Mouse (Mus musculus) forebrain, embryonic 12.5 days (tissue): ENCODE measurements around the gene Creb1. TPM values are rescaled to one million over a fixed set of nuclear protein-coding genes. Genes with fewer than 3 reads are reported as not detected.
"Not testable (repeated sequence)": the region's sequence is repeated elsewhere in the genome, so short reads cannot be mapped to it uniquely, and the experiment has no call there.

Experiments
- ATAC-seq: fragments of 200-750 bp; cut with Nextera tagmentation; 2 replicates; pipeline ENCODE4 v1.8.0; 2017; ENCODE audit warnings: moderate TSS enrichment; ENCODE audit not compliant: low FRiP score
- H3K27ac ChIP-seq: fragments of 300-500 bp; sonication (generic); 2 replicates; pipeline ENCODE4 v1.5.1; 2016; ENCODE audit warnings: mild to moderate bottlenecking
- H3K27me3 ChIP-seq: fragments of 300-500 bp; sonication (generic); 2 replicates; pipeline ENCODE4 v1.6.1; 2016; ENCODE audit warnings: mild to moderate bottlenecking
- H3K36me3 ChIP-seq: fragments of 300-500 bp; sonication (generic); replicated peaks from 2 replicates; pipeline ENCODE4 v1.6.1; 2016; ENCODE audit warnings: mild to moderate bottlenecking
- H3K4me1 ChIP-seq: fragments of 300-500 bp; sonication (generic); 2 replicates; pipeline ENCODE4 v1.6.1; 2016
- H3K4me2 ChIP-seq: fragments of 300-500 bp; sonication (generic); 2 replicates; pipeline ENCODE4 v1.6.1; 2016; ENCODE audit warnings: mild to moderate bottlenecking, moderate library complexity
- H3K4me3 ChIP-seq: fragments of 300-500 bp; sonication (generic); replicated peaks from 2 replicates; pipeline ENCODE4 v1.5.1; 2016; ENCODE audit warnings: mild to moderate bottlenecking
- H3K9ac ChIP-seq: fragments of 300-500 bp; sonication (generic); 2 replicates; pipeline ENCODE4 v1.6.1; 2016; ENCODE audit warnings: mild to moderate bottlenecking
- H3K9me3 ChIP-seq: fragments of 300-500 bp; sonication (generic); 2 replicates; pipeline ENCODE4 v1.6.1; 2016
- WGBS: fragments of 180-500 bp; shearing (Covaris S2); methylation state at CpG from one replicate; pipeline ENCODE4 v1.1.7; 2016; 5-methylcytosine and 5-hydroxymethylcytosine counted together
- polyA plus RNA-seq: library from polyadenylated mRNA; unstranded; fragments of >200 nt; fragmentation: Nextera tagmentation; extraction: Ambion mirVana; gene quantifications from 2 replicates; pipeline ENCODE4 v1.2.1, GENCODE M21; 2016

Creb1 gene
- polyA plus RNA-seq, 1 experiment from 2014 or later: 66.1 TPM

DNA sequence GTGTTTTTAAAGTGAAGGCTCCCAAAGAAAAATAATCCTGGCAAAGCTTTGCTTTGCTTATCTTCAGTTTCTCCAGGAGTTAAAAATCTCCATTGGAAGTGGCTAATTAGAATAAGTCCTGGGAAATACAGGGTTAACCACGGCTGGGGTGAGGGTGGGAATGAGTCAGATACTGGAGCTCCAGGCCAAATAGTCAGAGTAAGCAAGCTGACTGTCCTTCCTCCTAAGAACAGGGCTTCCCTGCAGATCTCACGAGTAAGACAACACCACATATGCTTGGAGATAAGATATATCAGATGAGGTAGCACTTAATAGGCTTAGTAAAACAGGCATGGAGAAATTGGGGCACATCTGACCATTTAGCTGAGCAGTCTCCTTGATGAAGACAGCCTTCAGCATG is 19.5 kb downstream of the Creb1 start:
- Histone ChIP-seq H3K27ac (no peak overlapping the region), H3K4me2 (no peak overlapping the region), H3K36me3 (peaks cover 13% of the 10 kb centered on the region), H3K27me3 (no peaks in the 10 kb centered on the region), H3K4me3 (no peak overlapping the region), H3K4me1 (no peaks in the 10 kb centered on the region), H3K9me3 (no peaks in the 10 kb centered on the region), H3K9ac (no peak overlapping the region)
- WGBS: 61% methylated on average over 2 of the region's 2 CpGs
- ATAC-seq: no peak

DNA sequence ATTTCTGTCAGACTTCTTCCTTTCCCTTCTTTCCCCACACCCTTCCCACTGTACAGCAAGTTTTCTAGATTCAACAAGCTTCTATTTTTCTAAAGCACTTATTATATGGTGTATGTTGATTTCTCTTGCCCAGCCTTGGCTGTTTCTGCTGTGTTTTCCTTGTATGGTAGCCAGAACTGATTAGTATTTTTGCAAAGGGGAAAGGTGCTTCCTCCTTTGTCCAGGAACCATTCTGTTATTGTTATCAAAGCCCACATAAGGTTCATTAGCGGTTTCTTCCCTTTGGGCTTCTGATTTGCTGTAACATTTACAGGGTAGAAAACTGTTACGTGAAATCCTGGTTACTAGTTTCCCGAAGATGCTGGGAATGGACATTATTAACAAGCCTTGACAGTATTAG is 27.7 kb downstream of the Creb1 start:
- no peak overlapping the region for H3K9ac ChIP-seq
- no peaks in the 10 kb centered on the region for H3K27me3 ChIP-seq
- WGBS: 95% methylated on average over 3 of the region's 3 CpGs
- no peak for ATAC-seq
- no peak overlapping the region for H3K27ac ChIP-seq
- H3K4me2 ChIP-seq: no peak overlapping the region
- no peaks in the 10 kb centered on the region for H3K9me3 ChIP-seq
- no peak overlapping the region for H3K4me3 ChIP-seq
- H3K4me1 ChIP-seq: no peaks in the 10 kb centered on the region
- peaks cover 24% of the 10 kb centered on the region for H3K36me3 ChIP-seq

DNA sequence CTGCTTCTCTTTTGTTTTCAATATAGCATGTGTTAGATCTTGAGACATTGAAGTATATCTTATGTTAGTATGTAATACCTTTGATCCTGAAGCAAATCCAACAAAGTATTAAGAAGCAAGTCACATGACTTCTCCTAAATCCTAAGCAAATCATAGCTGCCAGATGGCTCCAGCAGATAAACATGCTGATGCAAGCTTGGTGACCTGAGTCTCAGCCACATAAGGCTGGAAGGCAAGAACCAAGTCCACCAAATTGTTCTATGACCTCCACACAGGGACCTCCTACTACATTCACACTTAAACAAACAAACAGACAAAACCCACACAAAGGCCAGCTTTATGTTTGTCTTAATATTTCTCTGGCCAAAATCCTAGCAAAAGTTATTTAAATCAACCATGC is 35.8 kb downstream of the Creb1 start:
- Histone ChIP-seq H3K27ac (no peak overlapping the region), H3K9me3 (no peaks in the 10 kb centered on the region), H3K27me3 (no peaks in the 10 kb centered on the region), H3K36me3 (peaks cover 28% of the 10 kb centered on the region), H3K9ac (no peak overlapping the region), H3K4me2 (no peak overlapping the region), H3K4me1 (no peaks in the 10 kb centered on the region), H3K4me3 (no peak overlapping the region)
- ATAC-seq: no peak

DNA sequence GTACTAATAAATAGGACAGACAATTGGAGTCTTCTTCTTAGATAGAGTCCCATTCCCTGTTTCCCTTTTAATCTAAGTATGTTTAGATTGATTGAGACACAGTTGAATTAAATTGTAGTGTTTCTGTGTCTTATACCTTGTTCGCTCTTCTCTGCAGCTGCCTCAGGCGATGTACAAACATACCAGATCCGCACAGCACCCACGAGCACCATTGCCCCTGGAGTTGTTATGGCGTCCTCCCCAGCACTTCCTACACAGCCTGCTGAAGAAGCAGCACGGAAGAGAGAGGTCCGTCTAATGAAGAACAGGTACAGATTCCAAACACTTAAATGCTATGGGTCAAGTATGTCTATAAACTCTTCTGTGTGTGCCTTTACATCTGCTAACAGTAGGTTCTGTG is 43.6 kb downstream of the Creb1 start:
- no peak for ATAC-seq
- no peak overlapping the region for H3K9ac ChIP-seq
- H3K36me3 ChIP-seq: peaks cover 45% of the 10 kb centered on the region
- H3K27me3 ChIP-seq: no peaks in the 10 kb centered on the region
- WGBS: 88% methylated on average over 7 of the region's 7 CpGs
- no peaks in the 10 kb centered on the region for H3K9me3 ChIP-seq
- H3K4me2 ChIP-seq: no peak overlapping the region
- H3K4me1 ChIP-seq: no peaks in the 10 kb centered on the region
- no peak overlapping the region for H3K27ac ChIP-seq
- no peak overlapping the region for H3K4me3 ChIP-seq

DNA sequence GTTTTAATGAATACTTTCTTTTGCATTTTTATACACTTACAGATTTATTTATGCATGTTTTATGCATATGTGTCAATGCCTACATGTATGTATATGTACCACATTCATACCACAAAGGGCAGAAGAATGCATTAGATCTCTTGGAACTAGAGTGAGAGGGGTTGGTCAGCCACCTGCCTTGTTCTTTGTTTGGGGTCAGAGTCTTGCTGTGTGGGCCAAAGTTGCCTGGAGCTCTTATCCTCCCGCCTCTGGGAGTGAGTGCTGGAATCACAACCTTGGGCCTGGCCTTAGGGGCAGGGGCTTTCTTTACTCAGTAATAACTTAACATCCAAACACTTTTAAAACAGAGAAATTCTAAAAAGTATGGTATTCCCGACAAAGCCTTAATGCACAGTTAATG is 44.3 kb downstream of the Creb1 start:
- Histone ChIP-seq H3K27ac (no peak overlapping the region), H3K27me3 (no peaks in the 10 kb centered on the region), H3K9me3 (no peaks in the 10 kb centered on the region), H3K4me3 (no peak overlapping the region), H3K36me3 (peaks cover 50% of the 10 kb centered on the region), H3K4me2 (no peak overlapping the region), H3K4me1 (no peaks in the 10 kb centered on the region), H3K9ac (no peak overlapping the region)
- ATAC-seq: no peak
- WGBS: 63% methylated on average over 2 of the region's 2 CpGs

DNA sequence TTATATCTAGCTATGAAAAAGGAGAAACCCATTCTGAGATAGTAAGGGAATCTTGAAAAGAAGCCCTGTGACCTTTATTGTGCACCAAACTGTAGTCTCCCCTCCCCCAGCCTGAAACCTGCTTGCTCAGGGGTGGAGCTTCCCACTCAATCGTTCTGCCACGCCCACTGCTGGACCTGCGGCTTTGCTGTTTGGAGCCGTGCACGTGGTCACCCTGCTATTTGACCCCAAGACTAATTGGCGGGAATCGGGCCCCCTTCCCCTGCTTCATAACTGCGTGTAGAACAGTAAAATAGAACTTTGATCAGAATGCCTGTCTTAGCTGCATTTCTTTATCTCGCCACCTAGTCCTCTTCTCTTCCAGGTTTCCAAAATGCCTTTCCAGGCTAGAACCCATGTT is 45.5 kb downstream of the Creb1 start:
- peaks cover 58% of the 10 kb centered on the region for H3K36me3 ChIP-seq
- not testable (repeated sequence) for H3K9me3 ChIP-seq, ATAC-seq, H3K9ac ChIP-seq, H3K27me3 ChIP-seq, H3K27ac ChIP-seq, H3K4me3 ChIP-seq, H3K4me2 ChIP-seq, H3K4me1 ChIP-seq
- 47% methylated on average over 9 of the region's 9 CpGs for WGBS

DNA sequence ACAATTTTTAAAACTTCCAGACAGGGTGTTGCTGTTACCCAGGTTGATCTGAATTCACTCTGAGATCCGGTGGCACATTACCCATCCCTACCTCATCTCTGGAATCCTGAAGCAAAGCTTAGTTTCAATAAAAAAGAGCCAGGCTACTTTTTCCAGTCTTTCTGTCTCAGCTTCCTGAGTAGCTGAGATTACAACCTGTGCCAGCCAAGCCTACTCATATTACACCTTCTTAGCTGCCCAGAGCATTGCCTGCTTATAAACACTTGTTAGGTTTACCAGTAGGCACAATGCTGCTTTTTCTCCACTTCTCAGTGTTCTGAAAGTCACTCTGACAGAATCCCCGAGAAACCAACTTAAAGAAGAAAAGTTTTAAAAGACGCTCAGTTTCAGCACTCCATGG is 46.4 kb downstream of the Creb1 start:
- WGBS: 89% methylated on average over 3 of the region's 3 CpGs
- H3K4me3 ChIP-seq: no peak overlapping the region
- no peaks in the 10 kb centered on the region for H3K9me3 ChIP-seq
- ATAC-seq: no peak
- no peak overlapping the region for H3K27ac ChIP-seq
- H3K36me3 ChIP-seq: peaks cover 58% of the 10 kb centered on the region
- H3K4me2 ChIP-seq: no peak overlapping the region
- H3K27me3 ChIP-seq: no peaks in the 10 kb centered on the region
- no peak overlapping the region for H3K9ac ChIP-seq
- H3K4me1 ChIP-seq: no peaks in the 10 kb centered on the region

DNA sequence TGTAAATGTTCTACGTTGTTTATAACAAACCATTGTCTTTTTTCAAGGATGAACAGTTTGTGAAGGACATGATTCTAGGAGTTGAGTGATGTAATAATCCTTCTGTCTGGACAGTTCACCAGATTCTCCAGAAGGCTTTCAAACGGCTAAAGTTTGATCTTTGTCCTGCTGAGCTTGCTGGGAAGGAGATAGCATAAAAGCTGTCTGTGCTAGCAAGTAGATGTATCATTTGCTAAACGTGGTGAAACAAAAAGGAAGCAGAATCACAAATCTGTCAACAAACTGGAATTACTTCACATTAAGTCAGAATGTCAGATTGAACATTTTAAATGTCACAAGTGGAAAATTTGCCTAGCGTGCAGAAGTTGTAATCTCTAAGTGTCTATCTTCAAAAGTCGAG is 66.5 kb downstream of the Creb1 start:
- Histone ChIP-seq H3K4me1 (no peaks in the 10 kb centered on the region), H3K4me3 (no peak overlapping the region), H3K36me3 (peaks cover 26% of the 10 kb centered on the region), H3K27ac (no peak overlapping the region), H3K27me3 (no peaks in the 10 kb centered on the region), H3K9me3 (no peaks in the 10 kb centered on the region), H3K4me2 (no peak overlapping the region), H3K9ac (no peak overlapping the region)
- no peak for ATAC-seq
- 71% methylated on average over 5 of the region's 5 CpGs for WGBS

DNA sequence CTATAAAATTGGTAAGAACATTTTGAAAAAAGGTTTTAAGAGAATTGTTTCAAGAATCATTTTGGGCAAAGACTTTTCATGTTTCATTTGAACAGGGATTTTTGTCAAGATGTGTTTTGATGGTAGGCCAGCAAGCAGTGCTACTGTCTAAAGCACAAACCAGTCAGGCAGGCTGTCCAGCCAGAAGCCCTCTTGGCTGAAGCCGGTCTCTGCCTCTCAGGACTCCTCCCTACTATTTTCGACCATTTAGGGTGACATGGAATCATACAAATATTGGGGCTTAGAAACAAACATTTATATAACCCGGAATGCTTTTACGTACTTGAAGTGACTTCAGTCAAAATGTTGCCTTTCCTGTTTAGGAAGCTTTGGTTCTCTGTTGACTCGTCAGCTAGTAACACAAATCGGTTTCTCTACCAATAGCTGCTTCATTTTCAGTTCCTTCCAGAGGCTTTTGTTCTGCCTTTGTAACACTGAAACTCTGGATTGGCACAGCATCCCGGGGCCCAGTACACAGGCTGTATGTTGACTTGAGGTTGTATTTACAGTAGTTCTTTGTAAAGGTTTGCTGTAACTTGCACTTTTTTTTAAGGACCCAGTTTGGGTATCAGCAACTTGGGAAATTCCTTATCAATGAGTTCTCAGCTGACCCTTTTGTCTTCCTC is 68.1 kb downstream of the Creb1 start:
- Histone ChIP-seq H3K36me3 (peaks cover 37% of the 10 kb centered on the region), H3K9me3 (no peaks in the 10 kb centered on the region), H3K4me1 (no peaks in the 10 kb centered on the region), H3K27ac (no peak overlapping the region), H3K4me3 (no peak overlapping the region), H3K27me3 (no peaks in the 10 kb centered on the region), H3K4me2 (no peak overlapping the region), H3K9ac (no peak overlapping the region)
- no peak for ATAC-seq
- WGBS: 94% methylated on average over 7 of the region's 7 CpGs

DNA sequence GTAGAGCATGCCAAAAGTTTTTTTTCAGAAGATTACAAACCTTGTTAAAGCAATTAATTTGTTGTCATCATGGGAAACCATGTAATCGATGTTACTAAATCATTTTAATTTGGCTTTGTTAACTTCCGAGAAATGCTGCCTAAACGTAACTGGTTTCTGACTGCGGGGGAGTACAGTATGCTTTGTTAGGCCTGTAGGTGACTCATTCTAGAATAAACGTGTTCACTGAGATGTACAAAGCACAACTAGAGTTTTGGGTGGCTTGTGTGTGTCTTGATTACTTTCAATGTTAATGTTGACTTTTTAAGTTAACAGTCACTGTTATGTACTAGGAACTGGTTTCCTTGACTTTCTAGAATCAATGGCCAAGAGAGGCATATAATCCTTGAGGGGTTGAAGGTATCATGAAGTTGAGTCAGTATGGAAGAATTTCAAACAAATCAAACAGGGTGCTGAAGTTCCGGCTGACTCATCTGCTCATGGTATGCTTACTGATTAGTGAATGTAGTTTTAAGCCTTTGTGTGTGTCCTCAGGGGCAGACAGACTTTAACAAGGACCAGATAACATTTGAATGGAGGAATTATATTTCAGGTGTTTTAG is 68.9 kb downstream of the Creb1 start:
- WGBS: 91% methylated on average over 6 of the region's 6 CpGs
- ATAC-seq: no peak
- Histone ChIP-seq H3K27ac (no peak overlapping the region), H3K27me3 (no peaks in the 10 kb centered on the region), H3K4me2 (no peak overlapping the region), H3K36me3 (peaks cover 37% of the 10 kb centered on the region), H3K4me1 (no peaks in the 10 kb centered on the region), H3K9me3 (no peaks in the 10 kb centered on the region), H3K9ac (no peak overlapping the region), H3K4me3 (no peak overlapping the region)

DNA sequence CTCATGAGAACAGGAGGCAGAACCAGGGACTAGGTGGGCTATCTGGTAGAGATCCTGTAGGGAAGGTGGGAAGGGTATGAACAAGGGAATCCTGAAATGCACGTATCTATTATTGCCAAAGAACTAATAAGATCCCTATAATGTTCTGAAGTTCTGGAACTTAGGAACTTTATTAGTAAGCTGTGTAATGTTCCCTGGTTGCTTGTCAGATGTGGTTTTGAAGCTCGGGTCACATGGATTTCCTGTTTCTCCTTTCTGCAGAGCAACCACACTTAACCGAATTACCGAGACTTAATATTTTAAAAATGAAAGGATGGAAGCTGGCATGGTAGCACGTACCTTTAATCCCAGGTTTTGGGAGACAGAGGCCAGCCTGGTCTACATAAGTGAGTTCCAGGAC is 70.9 kb downstream of the Creb1 start:
- Histone ChIP-seq H3K27ac (no peak overlapping the region), H3K4me2 (no peak overlapping the region), H3K27me3 (no peaks in the 10 kb centered on the region), H3K36me3 (peaks cover 43% of the 10 kb centered on the region), H3K9me3 (no peaks in the 10 kb centered on the region), H3K4me1 (no peaks in the 10 kb centered on the region), H3K4me3 (no peak overlapping the region), H3K9ac (no peak overlapping the region)
- no peak for ATAC-seq
- WGBS: 94% methylated on average over 5 of the region's 5 CpGs

DNA sequence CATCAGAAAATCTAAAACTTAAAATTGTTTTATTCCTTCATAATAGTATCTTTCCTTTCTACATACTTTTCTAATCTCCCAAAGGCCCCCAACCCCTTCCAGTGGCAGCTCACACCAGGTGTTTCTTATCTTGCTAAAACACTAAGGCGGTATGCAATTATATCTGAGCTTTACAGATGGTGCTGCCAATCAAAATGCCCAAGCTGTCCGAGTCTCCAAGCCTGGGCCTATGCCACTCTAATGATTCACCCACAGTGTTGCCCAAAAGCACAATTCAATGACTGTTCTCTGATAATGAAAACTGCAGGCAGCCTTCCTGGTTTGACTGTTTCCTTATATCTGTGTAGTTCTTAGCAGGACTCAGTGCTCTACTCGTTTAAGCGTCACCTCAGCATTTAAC is 76.7 kb downstream of the Creb1 start:
- Histone ChIP-seq H3K4me1 (no peaks in the 10 kb centered on the region), H3K4me2 (no peak overlapping the region), H3K4me3 (no peak overlapping the region), H3K9me3 (no peaks in the 10 kb centered on the region), H3K27ac (no peak overlapping the region), H3K9ac (no peak overlapping the region), H3K36me3 (peaks cover 39% of the 10 kb centered on the region), H3K27me3 (no peaks in the 10 kb centered on the region)
- no peak for ATAC-seq
- WGBS: 77% methylated on average over 4 of the region's 4 CpGs

DNA sequence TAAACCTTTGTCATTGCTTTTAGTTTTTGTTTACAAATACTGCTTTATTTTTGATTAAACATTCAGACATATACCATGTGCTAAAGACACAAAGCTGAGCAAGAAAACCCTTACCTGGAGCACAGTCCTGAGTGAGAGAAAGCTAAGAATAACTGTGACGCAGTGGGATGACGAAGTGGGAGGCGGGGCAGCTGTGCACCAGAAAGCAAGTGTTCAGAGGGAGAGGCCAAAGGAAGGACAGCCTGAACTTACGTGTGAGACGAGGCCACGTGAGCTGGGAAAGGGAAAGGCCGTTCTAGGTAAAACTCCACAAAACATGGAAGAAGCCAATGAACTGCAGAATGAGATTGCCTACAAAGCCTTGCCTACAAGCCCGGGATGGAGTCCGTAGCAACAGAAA is 77.5 kb downstream of the Creb1 start:
- H3K4me1 ChIP-seq: no peaks in the 10 kb centered on the region
- H3K9me3 ChIP-seq: no peaks in the 10 kb centered on the region
- H3K9ac ChIP-seq: no peak overlapping the region
- H3K27me3 ChIP-seq: no peaks in the 10 kb centered on the region
- WGBS: 91% methylated on average over 9 of the region's 9 CpGs
- H3K4me2 ChIP-seq: no peak overlapping the region
- no peak for ATAC-seq
- no peak overlapping the region for H3K27ac ChIP-seq
- H3K4me3 ChIP-seq: no peak overlapping the region
- H3K36me3 ChIP-seq: peaks cover 32% of the 10 kb centered on the region
